Mouse (Mus musculus): ENCODE results near the gene Dvl2. TPM values are rescaled to one million over a fixed set of nuclear protein-coding genes. Genes with fewer than 3 reads are reported as not detected.
A peak's percentile ranks its signal among the peaks of the same experiment; 100 is the strongest.
"Not testable (repeated sequence)": the region's sequence is repeated elsewhere in the genome, so short reads cannot be mapped to it uniquely, and the experiment has no call there.

Gene Dvl2
- polyA plus RNA-seq (2016; fragmentation: Nextera tagmentation; extraction: Ambion mirVana), result 45.2 and 46.6 TPM in 2 replicates

GRCm38 (mm10) chr11:70000396-70000898, at the start of gene Dvl2:
Gene Dvl2 (plus strand): TSS chr11:70000595.
- no peaks in the 10 kb centered on the region for H3K9me3 ChIP-seq
- 0% methylated on average over 48 of the region's 48 CpGs for WGBS
- peaks cover 37% of the 10 kb centered on the region for H3K36me3 ChIP-seq (replicated peaks)
- ATAC-seq (ENCODE audit: low FRiP score), result peak; percentile 78
- peak within 1 kb of the TSS; percentile 87 for H3K4me2 ChIP-seq
- peak within 1 kb of the TSS; percentile 88 for H3K9ac ChIP-seq
- no peaks in the 10 kb centered on the region for H3K27me3 ChIP-seq
- H3K4me1 ChIP-seq, result peaks cover 52% of the 10 kb centered on the region
- H3K27ac ChIP-seq, result peak within 1 kb of the TSS; percentile 98
- H3K4me3 ChIP-seq (replicated peaks), result peak within 1 kb of the TSS; percentile 80

DNA sequence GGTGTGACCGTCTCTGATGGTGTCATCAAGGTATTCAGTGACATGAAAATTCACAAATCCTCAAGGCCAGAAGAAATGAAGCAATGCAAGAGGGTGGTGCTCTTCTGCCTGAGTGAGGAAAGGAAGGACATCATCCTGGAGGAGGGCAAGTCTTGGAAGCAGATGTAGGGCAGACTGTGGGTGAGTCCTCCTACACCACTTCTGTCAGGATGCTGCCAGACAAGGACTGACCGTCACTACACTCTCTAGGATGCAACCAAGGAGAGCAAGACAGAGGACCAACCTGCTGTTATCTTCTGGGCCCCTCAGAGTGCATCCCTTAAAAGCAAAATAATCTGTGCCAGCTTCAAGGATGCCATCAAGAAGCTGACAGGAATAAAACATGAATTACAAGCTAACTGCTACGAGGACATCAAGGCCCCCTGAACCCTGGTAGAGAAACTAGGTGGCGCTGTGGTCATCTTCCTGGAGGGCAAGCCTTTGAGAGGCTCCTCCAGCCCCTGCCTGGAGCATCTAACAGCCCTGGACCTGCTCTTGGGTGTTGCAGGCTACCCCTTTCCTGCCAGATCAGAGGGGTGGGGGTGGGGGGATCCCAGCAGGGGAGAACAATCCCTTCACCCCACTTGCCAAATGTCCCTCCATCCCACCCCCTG, 49.5 kb upstream of the Dvl2 start:
- Histone ChIP-seq H3K4me1 (peaks cover 25% of the 10 kb centered on the region), H3K9me3 (no peaks in the 10 kb centered on the region), H3K4me3 (replicated peaks) (no peak overlapping the region), H3K4me2 (no peak overlapping the region), H3K36me3 (replicated peaks) (no peaks in the 10 kb centered on the region), H3K27me3 (peaks cover 13% of the 10 kb centered on the region), H3K9ac (peak overlapping the region; percentile 17; the same call in 1 of the 2 replicates), H3K27ac (no peak overlapping the region)
- ATAC-seq (ENCODE audit: low FRiP score), result no peak
- 46% methylated on average over 4 of the region's 4 CpGs for WGBS

DNA sequence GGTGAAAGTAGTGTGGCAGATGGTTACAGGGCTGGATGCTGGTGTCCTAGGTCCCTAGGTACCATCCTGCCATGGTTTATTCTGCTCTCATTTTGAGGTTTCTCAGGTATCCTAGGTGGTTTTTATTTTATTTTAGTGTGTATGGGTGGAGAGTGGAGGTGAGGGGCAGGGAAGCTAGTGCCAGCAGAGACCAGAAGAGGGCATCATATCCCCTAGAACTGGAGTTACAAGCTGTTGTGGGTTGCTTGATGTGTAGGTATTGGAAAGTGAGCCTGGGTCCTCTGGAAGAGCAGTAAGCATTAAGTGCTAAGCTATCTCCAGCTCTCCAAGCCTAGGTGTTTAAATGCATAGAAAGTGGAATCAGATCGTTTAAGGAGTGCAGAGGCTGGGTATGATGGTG, 48.1 kb upstream of the Dvl2 start:
- Histone ChIP-seq H3K27ac (no peak overlapping the region), H3K27me3 (peaks cover 13% of the 10 kb centered on the region), H3K4me3 (replicated peaks) (no peak overlapping the region), H3K36me3 (replicated peaks) (no peaks in the 10 kb centered on the region), H3K9me3 (no peaks in the 10 kb centered on the region), H3K4me1 (peaks cover 14% of the 10 kb centered on the region), H3K4me2 (no peak overlapping the region), H3K9ac (no peak overlapping the region)
- no peak for ATAC-seq (ENCODE audit: low FRiP score)
- 53% methylated on average over 1 of the region's 1 CpGs for WGBS

DNA sequence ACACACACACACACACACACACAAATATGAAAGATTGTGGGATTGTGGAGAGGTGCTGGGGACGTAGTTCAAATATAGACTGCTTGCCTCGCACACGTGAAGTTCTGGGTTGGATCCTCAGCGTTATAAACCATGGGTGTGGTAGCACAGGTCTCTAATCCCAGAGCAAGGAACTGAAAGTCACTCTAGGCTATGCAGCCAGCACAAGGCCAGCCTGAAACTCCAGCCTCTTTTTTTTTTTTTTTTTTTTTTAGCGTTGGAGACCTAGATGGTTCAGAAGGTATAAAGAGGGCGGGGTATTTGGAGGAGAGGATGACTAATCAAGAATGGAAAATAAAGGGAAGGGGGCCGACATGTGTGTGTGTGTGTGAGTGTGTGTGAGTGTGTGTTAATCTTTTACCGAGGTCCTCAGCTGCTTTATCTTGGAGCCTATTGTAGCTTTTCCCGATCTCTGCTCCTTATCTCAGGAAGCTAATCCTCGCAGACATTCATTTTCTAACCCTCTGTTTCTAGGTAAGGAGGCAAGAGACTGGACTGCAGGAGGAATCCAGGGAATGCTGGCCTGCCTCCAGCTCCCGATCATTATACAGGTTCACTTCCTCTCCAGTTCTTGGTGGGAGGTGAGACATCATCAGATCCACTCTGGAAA, 47.0 kb upstream of the Dvl2 start:
- Histone ChIP-seq H3K9me3 (no peaks in the 10 kb centered on the region), H3K4me3 (replicated peaks) (no peak overlapping the region), H3K9ac (no peak overlapping the region), H3K4me2 (no peak overlapping the region), H3K36me3 (replicated peaks) (no peaks in the 10 kb centered on the region), H3K4me1 (peaks cover 7% of the 10 kb centered on the region), H3K27me3 (peaks cover 14% of the 10 kb centered on the region), H3K27ac (no peak overlapping the region)
- no peak for ATAC-seq (ENCODE audit: low FRiP score)
- 72% methylated on average over 11 of the region's 11 CpGs for WGBS

DNA sequence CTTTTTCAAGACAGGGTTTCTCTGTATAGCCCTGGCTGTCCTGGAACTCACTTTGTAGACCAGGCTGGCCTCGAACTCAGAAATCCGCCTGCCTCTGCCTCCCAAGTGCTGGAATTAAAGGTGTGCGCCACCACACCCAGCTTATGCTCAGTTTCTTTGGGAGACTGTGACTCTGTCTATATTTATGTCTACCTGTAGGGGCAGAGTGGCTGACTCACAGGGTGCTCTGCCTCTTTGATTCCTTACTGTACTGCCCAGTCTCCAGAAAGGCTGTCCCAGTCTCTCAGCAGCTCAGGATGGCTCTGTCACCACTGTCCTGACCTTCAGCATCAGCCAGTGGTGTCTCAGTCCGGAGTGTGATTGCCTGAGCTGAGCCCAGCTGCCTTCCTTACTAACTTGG, 44.8 kb upstream of the Dvl2 start:
- not testable (repeated sequence) for ATAC-seq (ENCODE audit: low FRiP score); H3K4me2 ChIP-seq; H3K4me1 ChIP-seq; H3K36me3 ChIP-seq (replicated peaks); H3K4me3 ChIP-seq (replicated peaks); H3K9me3 ChIP-seq; H3K9ac ChIP-seq; H3K27ac ChIP-seq
- H3K27me3 ChIP-seq, result peaks cover 27% of the 10 kb centered on the region
- 71% methylated on average over 4 of the region's 4 CpGs for WGBS

- no peak overlapping the region for H3K4me3 ChIP-seq (replicated peaks)
- no peak overlapping the region for H3K4me2 ChIP-seq
- no peaks in the 10 kb centered on the region for H3K4me1 ChIP-seq
- no peak overlapping the region for H3K9ac ChIP-seq
- H3K36me3 ChIP-seq (replicated peaks), result no peaks in the 10 kb centered on the region
- H3K27me3 ChIP-seq, result peaks cover 26% of the 10 kb centered on the region
- 73% methylated on average over 1 of the region's 1 CpGs for WGBS
- no peak for ATAC-seq (ENCODE audit: low FRiP score)
- H3K27ac ChIP-seq, result no peak overlapping the region
- no peaks in the 10 kb centered on the region for H3K9me3 ChIP-seq
Observed at GRCm38 (mm10) chr11:69956218-69956617, 44.2 kb upstream of the Dvl2 start.

- H3K4me2 ChIP-seq, result no peak overlapping the region
- H3K27ac ChIP-seq, result no peak overlapping the region
- no peaks in the 10 kb centered on the region for H3K36me3 ChIP-seq (replicated peaks)
- H3K4me3 ChIP-seq (replicated peaks), result no peak overlapping the region
- ATAC-seq (ENCODE audit: low FRiP score), result no peak
- no peaks in the 10 kb centered on the region for H3K9me3 ChIP-seq
- no peak overlapping the region for H3K9ac ChIP-seq
- peaks cover 63% of the 10 kb centered on the region for H3K27me3 ChIP-seq
- H3K4me1 ChIP-seq, result no peaks in the 10 kb centered on the region
- 23% methylated on average over 5 of the region's 5 CpGs for WGBS
Observed at GRCm38 (mm10) chr11:69960616-69961015, 39.8 kb upstream of the Dvl2 start.

DNA sequence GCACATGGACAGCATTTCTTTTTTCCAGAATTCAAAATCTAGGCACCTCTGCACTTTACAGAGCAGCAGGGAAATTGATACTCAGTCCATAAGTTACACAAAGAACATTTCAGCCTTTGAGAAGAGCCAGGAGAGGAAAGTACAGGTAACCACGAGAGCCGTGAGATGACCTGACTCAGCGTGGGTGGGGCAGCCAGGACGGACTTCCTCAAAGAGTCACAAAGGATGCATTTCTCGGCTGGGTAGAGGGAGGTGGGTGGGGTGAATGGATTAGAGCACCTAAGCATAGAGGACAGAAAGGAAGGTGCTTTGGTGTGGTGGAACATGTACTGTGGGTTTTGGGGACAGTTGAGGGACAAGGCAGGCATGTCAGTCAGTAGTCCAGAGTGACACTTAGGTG, 38.6 kb upstream of the Dvl2 start:
- ATAC-seq (ENCODE audit: low FRiP score), result no peak
- Histone ChIP-seq H3K9me3 (no peaks in the 10 kb centered on the region), H3K27ac (no peak overlapping the region), H3K4me1 (peaks cover 11% of the 10 kb centered on the region), H3K36me3 (replicated peaks) (no peaks in the 10 kb centered on the region), H3K4me3 (replicated peaks) (no peak overlapping the region), H3K9ac (no peak overlapping the region), H3K4me2 (no peak overlapping the region), H3K27me3 (peaks cover 75% of the 10 kb centered on the region)
- WGBS, result 61% methylated on average over 5 of the region's 5 CpGs

DNA sequence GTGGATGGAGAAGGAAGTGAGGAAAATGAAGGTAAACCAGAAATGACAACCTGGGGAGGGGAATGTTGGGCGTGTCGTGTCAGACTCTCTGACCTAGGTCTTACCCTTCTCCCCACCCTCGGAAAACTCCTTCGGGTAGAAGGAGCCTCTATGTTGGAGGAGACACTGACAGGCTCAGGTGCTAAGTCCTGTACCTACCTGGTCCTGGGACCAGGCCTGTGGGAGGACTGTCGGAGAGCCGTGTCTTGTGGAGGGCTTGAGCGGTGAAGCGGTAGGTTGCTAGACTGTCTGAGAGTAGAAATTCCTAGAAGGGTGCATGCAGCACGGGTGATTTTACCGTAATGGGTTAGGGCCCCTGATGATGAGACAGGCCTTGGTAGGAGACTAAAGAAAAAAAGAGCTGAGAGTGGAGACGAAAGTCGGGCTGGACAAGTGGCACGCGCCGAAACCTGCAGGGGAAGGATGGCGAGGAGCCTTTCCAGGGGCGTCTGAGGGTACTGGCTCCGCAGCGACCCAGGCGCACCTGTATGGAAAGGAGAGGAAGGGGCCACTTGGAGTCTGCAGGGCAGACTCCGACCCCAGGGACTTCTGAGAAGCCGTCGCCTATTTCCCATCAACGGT, 35.6 kb upstream of the Dvl2 start, which contains the start of gene Cldn7:
Gene Cldn7, plus strand, starts transcription at position 130 of the 621 bp plus-strand sequence.
- Histone ChIP-seq H3K9me3 (no peaks in the 10 kb centered on the region), H3K27me3 (peaks cover 80% of the 10 kb centered on the region), H3K9ac (no peak within 1 kb of the TSS), H3K36me3 (replicated peaks) (peaks cover 17% of the 10 kb centered on the region), H3K4me3 (replicated peaks) (peak within 1 kb of the TSS; percentile 19), H3K4me1 (peaks cover 11% of the 10 kb centered on the region), H3K27ac (no peak within 1 kb of the TSS), H3K4me2 (no peak within 1 kb of the TSS)
- WGBS, result 10% methylated on average over 24 of the region's 24 CpGs
- no peak for ATAC-seq (ENCODE audit: low FRiP score)

- H3K27ac ChIP-seq, result no peak overlapping the region
Observed at GRCm38 (mm10) chr11:69965271-69966005, 35.0 kb upstream of the Dvl2 start.

DNA sequence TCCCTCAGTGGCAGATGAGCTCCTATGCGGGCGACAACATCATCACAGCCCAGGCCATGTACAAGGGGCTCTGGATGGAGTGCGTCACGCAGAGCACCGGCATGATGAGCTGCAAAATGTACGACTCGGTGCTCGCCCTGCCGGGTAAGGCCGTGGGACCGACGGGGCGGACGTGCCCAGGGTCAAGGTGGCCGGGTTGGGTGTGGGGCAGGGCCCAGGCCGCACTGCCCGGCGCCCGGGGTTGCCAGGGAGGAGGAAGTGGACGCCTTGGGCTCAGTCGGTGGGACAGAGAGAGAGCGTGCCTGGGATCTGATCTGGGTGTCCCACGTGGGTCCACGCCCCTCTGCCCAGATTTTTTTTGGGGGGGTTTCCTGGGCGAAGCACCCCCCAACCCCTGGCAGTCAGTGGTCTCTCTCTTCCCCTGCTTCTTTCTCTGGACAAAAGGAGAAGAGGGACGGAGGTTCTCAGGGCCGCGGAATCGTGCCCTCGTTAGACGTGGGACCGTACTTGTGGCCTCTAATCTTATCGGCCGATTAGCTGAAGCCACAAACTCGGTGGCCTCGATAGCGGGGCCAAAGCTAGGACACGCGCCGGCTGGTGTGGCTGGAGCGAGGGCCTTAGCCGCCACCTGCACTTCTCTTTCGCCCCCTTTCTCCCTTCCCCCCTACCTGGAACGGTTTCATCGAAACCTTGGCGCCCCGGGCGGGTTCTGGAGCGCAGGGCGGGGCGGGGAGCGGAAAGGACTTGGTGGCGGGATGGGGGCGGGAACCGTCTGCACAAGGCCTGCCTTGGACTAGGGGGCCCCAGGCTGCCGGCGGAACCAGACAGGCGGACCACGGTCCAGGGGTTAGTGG, 34.2 kb upstream of the Dvl2 start:
- H3K9ac ChIP-seq, result no peak overlapping the region; the same call in 1 of the 2 replicates
- H3K27ac ChIP-seq, result no peak overlapping the region
- H3K36me3 ChIP-seq (replicated peaks), result peaks cover 28% of the 10 kb centered on the region
- peak overlapping the region; percentile 31 for H3K4me3 ChIP-seq (replicated peaks)
- H3K27me3 ChIP-seq, result peaks cover 69% of the 10 kb centered on the region
- no peaks in the 10 kb centered on the region for H3K9me3 ChIP-seq
- no peak for ATAC-seq (ENCODE audit: low FRiP score)
- peak overlapping the region; percentile 46 for H3K4me2 ChIP-seq
- 2% methylated on average over 58 of the region's 59 CpGs for WGBS
- peaks cover 11% of the 10 kb centered on the region for H3K4me1 ChIP-seq

More at GRCm38 (mm10) chr11:69965271-69966005, 35.0 kb upstream of the Dvl2 start:
- Histone ChIP-seq H3K27me3 (peaks cover 75% of the 10 kb centered on the region), H3K9ac (no peak overlapping the region), H3K4me2 (peak overlapping the region; percentile 46), H3K4me3 (replicated peaks) (peak overlapping the region; percentile 31), H3K36me3 (replicated peaks) (peaks cover 23% of the 10 kb centered on the region), H3K9me3 (no peaks in the 10 kb centered on the region), H3K4me1 (peaks cover 11% of the 10 kb centered on the region)
- ATAC-seq (ENCODE audit: low FRiP score), result no peak
- WGBS, result 1% methylated on average over 49 of the region's 49 CpGs
